ENCODE assay signal across 16 mouse cellular contexts in genomic region chr9:79920540-79920933, GRCm38 (mm10).
DNase-seq lines count a peak whose midpoint lies in the region; ATAC-seq and TF ChIP-seq lines count a peak whose summit lies in the region.
"Had no signal": no experiment of that assay in that cellular context is flagged by ENCODE, and none has a peak within 500 bp of the region (broad histone marks: within the 10 kb centered on the region; RNA-seq: fewer than 3 reads in every experiment).

No protein-coding gene starts in this region.

- no peak overlapping the region for H3K9ac ChIP-seq in heart, embryonic 11.5 days (ENCODE audit: low read depth, low read length)
- H3K9ac ChIP-seq in lung, embryonic 16.5 days (ENCODE audit: low read length), result no peak overlapping the region
- peak overlapping the region; percentile 58; the same call in 1 of the 2 replicates for H3K9ac ChIP-seq in heart, embryonic 16.5 days (ENCODE audit: low read length)
- H3K9ac ChIP-seq: kidney, embryonic 15.5 days; liver, embryonic 13.5 days had no signal

- 47% methylated on average over 5 of the region's 5 CpGs for WGBS in heart, embryonic 11.5 days (ENCODE audit: insufficient replicate concordance)
- WGBS in lung, embryonic 16.5 days, result 70% methylated on average over 5 of the region's 5 CpGs
- 78% methylated on average over 5 of the region's 5 CpGs for WGBS in lung, adult 2 months
- 41% methylated on average over 5 of the region's 5 CpGs for whole genome bisulfite sequencing in heart, embryonic 16.5 days

- DNase-seq in heart, postnatal 4 days, result no peak
- no peak for DNase-seq in lung, adult 2 months
- no peak for DNase-seq in left cerebral cortex, adult 8-10 months (ENCODE audit: low spot score in 2 of 2)
- DNase-seq in adrenal gland, postnatal 4 days (ENCODE audit: low spot score in 2 of 2), result no peak
- DNase-seq: adrenal gland, adult 2 months; cerebellum, adult 9-10 months; liver, embryonic 13.5 days; midbrain, embryonic 14.5 days; right cerebral cortex, adult 18-20 months; spleen, adult 18-20 months had no signal

- peak overlapping the region; percentile 54 for H3K4me2 ChIP-seq in heart, embryonic 11.5 days
- no peak overlapping the region for H3K4me2 ChIP-seq in lung, embryonic 16.5 days (ENCODE audit: low read depth, low read length)
- peak overlapping the region; percentile 66 for H3K4me2 ChIP-seq in heart, embryonic 16.5 days (ENCODE audit: low read depth, low read length)
- H3K4me2 ChIP-seq: kidney, embryonic 15.5 days; liver, embryonic 13.5 days had no signal

- no peaks in the 10 kb centered on the region for H3K27me3 ChIP-seq in heart, embryonic 11.5 days (ENCODE audit: control insufficient read depth, insufficient read depth, low read length)
- H3K27me3 ChIP-seq in lung, embryonic 16.5 days (ENCODE audit: control insufficient read depth, insufficient read depth, low read depth, low read length), result no peaks in the 10 kb centered on the region
- H3K27me3 ChIP-seq in heart, embryonic 16.5 days (ENCODE audit: control insufficient read depth, insufficient read depth, low read length), result no peaks in the 10 kb centered on the region
- H3K27me3 ChIP-seq: kidney, embryonic 15.5 days; liver, embryonic 13.5 days had no signal

- no peaks in the 10 kb centered on the region for H3K36me3 ChIP-seq in heart, embryonic 11.5 days (ENCODE audit: control insufficient read depth, insufficient read depth, low read length)
- H3K36me3 ChIP-seq in lung, embryonic 16.5 days (ENCODE audit: control insufficient read depth, insufficient read depth, low read length), result no peaks in the 10 kb centered on the region
- peaks cover 3% of the 10 kb centered on the region; the same call in 1 of the 2 replicates for H3K36me3 ChIP-seq in heart, embryonic 16.5 days (ENCODE audit: control insufficient read depth, insufficient read depth)
- H3K36me3 ChIP-seq: kidney, embryonic 15.5 days; limb, embryonic 10.5 days; liver, embryonic 13.5 days had no signal

- no peak overlapping the region for H3K4me3 ChIP-seq in heart, embryonic 11.5 days (ENCODE audit: low read depth, low read length)
- no peak overlapping the region for H3K4me3 ChIP-seq in lung, embryonic 16.5 days (ENCODE audit: low read length)
- H3K4me3 ChIP-seq in lung, adult 2 months (replicated peaks; ENCODE audit: extremely low read depth, low read depth, low read length), result no peak overlapping the region
- no peak overlapping the region for H3K4me3 ChIP-seq in heart, embryonic 16.5 days (ENCODE audit: low read length)
- H3K4me3 ChIP-seq: kidney, embryonic 15.5 days; limb, embryonic 10.5 days; liver, embryonic 13.5 days had no signal

- no peaks in the 10 kb centered on the region for H3K9me3 ChIP-seq in heart, embryonic 11.5 days (replicated peaks; ENCODE audit: control insufficient read depth, low read length)
- no peaks in the 10 kb centered on the region for H3K9me3 ChIP-seq in lung, embryonic 16.5 days (ENCODE audit: control insufficient read depth, low read length)
- H3K9me3 ChIP-seq in heart, embryonic 16.5 days (replicated peaks; ENCODE audit: control insufficient read depth, low read length), result no peaks in the 10 kb centered on the region
- H3K9me3 ChIP-seq: kidney, embryonic 15.5 days; limb, embryonic 10.5 days; liver, embryonic 13.5 days had no signal

- TF ChIP-seq CTCF in lung, adult 2 months (IDR thresholded peaks at IDR 0.05; ENCODE audit: insufficient read depth, low read length), result no peak

- peak overlapping the region; percentile 81 for H3K27ac ChIP-seq in heart, embryonic 11.5 days (ENCODE audit: low read depth, low read length)
- H3K27ac ChIP-seq in lung, embryonic 16.5 days (ENCODE audit: low read length), result peak overlapping the region; percentile 36; the same call in 1 of the 2 replicates
- peak overlapping the region; percentile 94 for H3K27ac ChIP-seq in heart, embryonic 16.5 days (ENCODE audit: low read length)
- H3K27ac ChIP-seq: kidney, embryonic 15.5 days; limb, embryonic 10.5 days; liver, embryonic 13.5 days; macrophage had no signal

- no peak for ATAC-seq in heart, embryonic 11.5 days (replicated peaks; ENCODE audit: insufficient number of reproducible peaks, low FRiP score, low TSS enrichment)
- no peak for ATAC-seq in lung, embryonic 16.5 days (ENCODE audit: low read depth)
- no peak for ATAC-seq in heart, embryonic 16.5 days (replicated peaks; ENCODE audit: extremely low read depth, insufficient read depth, low FRiP score)

- no peak for TF ChIP-seq POLR2A in lung, adult 2 months (IDR thresholded peaks at IDR 0.05; ENCODE audit: borderline replicate concordance, extremely low read depth, low read depth, low read length)

- H3K4me1 ChIP-seq in heart, embryonic 11.5 days (ENCODE audit: control insufficient read depth, insufficient read depth, low read length), result peaks cover 39% of the 10 kb centered on the region
- H3K4me1 ChIP-seq in lung, embryonic 16.5 days (replicated peaks; ENCODE audit: control insufficient read depth, insufficient read depth, low read length), result peaks cover 27% of the 10 kb centered on the region
- peaks cover 2% of the 10 kb centered on the region; the same call in 1 of the 2 replicates for H3K4me1 ChIP-seq in lung, adult 2 months (ENCODE audit: control insufficient read depth, insufficient read depth, low read length)
- H3K4me1 ChIP-seq in heart, embryonic 16.5 days (ENCODE audit: control insufficient read depth, insufficient read depth, low read length), result peaks cover 50% of the 10 kb centered on the region

Comparison
In these comparisons a context has a peak if more than half of its experiments do, and no peak if none do; other contexts are left out.
1. H3K27ac ChIP-seq: peak in every context shown above with its lines; median percentile 94 in heart, embryonic 16.5 days; 81 in heart, embryonic 11.5 days; 36 in lung, embryonic 16.5 days.